Mouse (Mus musculus) heart, postnatal 0 days (tissue): ENCODE data around the gene Mgll. TPM values are rescaled to one million over a fixed set of nuclear protein-coding genes. Genes with fewer than 3 reads are reported as not detected.
A peak's percentile ranks its signal among the peaks of the same experiment; 100 is the strongest.

Experiments used
- ATAC-seq: fragments of 200-750 bp; cut with Nextera tagmentation; 2 replicates; pipeline ENCODE4 v1.8.0; 2017; ENCODE audit warnings: low read depth, moderate number of reproducible peaks, moderate library complexity; ENCODE audit not compliant: insufficient read depth
- DNase-seq: peaks from one replicate; pipeline ENCODE4 v3.0.0-alpha.2; 2016; ENCODE audit warnings: low spot score
- H3K27ac ChIP-seq: fragments of 300-500 bp; sonication (generic); 2 replicates; pipeline ENCODE4 v1.5.1; 2014; ENCODE audit warnings: low read depth, mild to moderate bottlenecking
- H3K27me3 ChIP-seq: fragments of 300-500 bp; sonication (generic); 2 replicates; pipeline ENCODE4 v1.6.1; 2014; ENCODE audit warnings: low read length, mixed read lengths; ENCODE audit not compliant: control insufficient read depth, insufficient read depth
- H3K36me3 ChIP-seq: fragments of 300-500 bp; sonication (generic); replicated peaks from 2 replicates; pipeline ENCODE4 v1.6.1; 2014; ENCODE audit warnings: low read length, mixed read lengths; ENCODE audit not compliant: control insufficient read depth, insufficient read depth
- H3K4me1 ChIP-seq: fragments of 300-500 bp; sonication (generic); 2 replicates; pipeline ENCODE4 v1.6.1; 2014; ENCODE audit warnings: antibody characterized with exemption; ENCODE audit not compliant: control insufficient read depth, insufficient read depth
- H3K4me2 ChIP-seq: fragments of 300-500 bp; sonication (generic); 2 replicates; pipeline ENCODE4 v1.6.1; 2014; ENCODE audit warnings: low read depth, mild to moderate bottlenecking, low read length, moderate library complexity
- H3K4me3 ChIP-seq: fragments of 300-500 bp; sonication (generic); 2 replicates; pipeline ENCODE4 v1.5.1; 2014; ENCODE audit warnings: low read depth, low read length
- H3K9ac ChIP-seq: fragments of 300-500 bp; sonication (generic); replicated peaks from 2 replicates; pipeline ENCODE4 v1.6.1; 2014; ENCODE audit warnings: low read depth, low read length, mixed read lengths
- H3K9me3 ChIP-seq: fragments of 300-500 bp; sonication (generic); replicated peaks from 2 replicates; pipeline ENCODE4 v1.6.1; 2016; ENCODE audit warnings: low read length; ENCODE audit not compliant: control insufficient read depth
- CTCF ChIP-seq: IDR thresholded peaks from 2 replicates; pipeline ENCODE4 v1.5.1; 2016; ENCODE audit warnings: antibody characterized with exemption, control low read depth, low read depth
- EP300 ChIP-seq: IDR thresholded peaks from 2 replicates; pipeline ENCODE4 v1.6.1; 2016; ENCODE audit warnings: antibody characterized with exemption, low read depth
- WGBS: fragments of 180-500 bp; shearing (Covaris S2); extraction: QIAGEN DNeasy Blood & Tissue Kit; methylation state at CpG from one replicate; pipeline ENCODE4 v1.1.7; 2014; 5-methylcytosine and 5-hydroxymethylcytosine counted together
- polyA plus RNA-seq: library from polyadenylated mRNA; unstranded; fragments of >200 nt; fragmentation: Nextera tagmentation; extraction: Ambion mirVana; gene quantifications from 2 replicates; pipeline ENCODE4 v1.2.1, GENCODE M21; 2015
- total RNA-seq: library from RNA; depleted of rRNA; stranded (reverse); fragments of >200 nt; gene quantifications from 2 replicates; pipeline ENCODE4 v1.2.3, GENCODE M21; 2014; ENCODE audit warnings: low replicate concordance

Mgll gene
- total and polyA plus RNA-seq, 2 experiments from 2014 or later = 134 to 147 TPM

DNA sequence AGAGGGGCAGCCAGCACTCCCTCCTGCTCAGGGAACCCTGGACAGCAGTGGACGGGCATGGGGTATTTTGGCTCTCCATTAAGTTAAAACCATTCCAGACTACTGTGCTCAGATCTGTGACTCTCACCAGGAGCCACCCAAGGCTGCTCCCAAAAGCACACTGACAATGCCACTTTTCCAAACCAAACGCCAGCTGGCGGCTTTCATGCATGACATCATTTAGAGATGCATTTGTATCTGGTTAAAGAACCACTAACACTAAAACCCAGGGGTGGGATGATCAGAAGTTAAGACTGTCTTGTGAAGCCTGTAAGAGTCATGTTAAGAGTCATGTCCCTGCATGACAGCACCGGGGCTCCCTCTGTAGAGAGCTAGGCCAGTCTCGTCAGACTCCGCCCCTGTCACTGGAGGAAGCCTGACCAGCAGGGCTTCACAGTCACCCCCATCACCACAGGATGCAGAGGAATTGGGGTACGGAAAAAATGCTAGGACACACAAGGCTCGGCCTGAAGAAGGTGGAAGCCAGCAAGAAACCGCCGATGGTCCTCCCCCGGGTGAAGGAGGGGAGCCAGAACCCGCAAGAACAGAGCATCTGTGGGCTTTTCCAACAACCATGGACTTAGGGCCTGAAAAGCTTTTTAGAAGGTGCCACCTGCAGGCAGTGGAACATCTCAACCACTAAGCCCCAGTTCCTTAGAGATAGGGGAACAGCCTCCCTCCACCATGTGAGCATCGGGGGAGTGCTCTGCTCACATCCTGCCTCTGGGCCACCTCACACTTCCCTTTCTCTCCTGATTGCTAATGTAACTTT is 103.4 kb downstream of the Mgll start:
- no peak overlapping the region for H3K4me3 ChIP-seq
- 71% methylated on average over 13 of the region's 13 CpGs for WGBS
- H3K4me1 ChIP-seq = no peaks in the 10 kb centered on the region
- ATAC-seq (no peak), DNase-seq (no peak)
- TF ChIP-seq CTCF (0 out of 2 replicates have a peak, but pooled peaks have one; percentile 1), EP300 (no peak)
- H3K9ac ChIP-seq = no peak overlapping the region
- no peaks in the 10 kb centered on the region for H3K27me3 ChIP-seq
- H3K36me3 ChIP-seq = peaks cover 7% of the 10 kb centered on the region; the same call in 1 of the 2 replicates
- H3K4me2 ChIP-seq = no peak overlapping the region
- no peaks in the 10 kb centered on the region for H3K9me3 ChIP-seq
- no peak overlapping the region for H3K27ac ChIP-seq

DNA sequence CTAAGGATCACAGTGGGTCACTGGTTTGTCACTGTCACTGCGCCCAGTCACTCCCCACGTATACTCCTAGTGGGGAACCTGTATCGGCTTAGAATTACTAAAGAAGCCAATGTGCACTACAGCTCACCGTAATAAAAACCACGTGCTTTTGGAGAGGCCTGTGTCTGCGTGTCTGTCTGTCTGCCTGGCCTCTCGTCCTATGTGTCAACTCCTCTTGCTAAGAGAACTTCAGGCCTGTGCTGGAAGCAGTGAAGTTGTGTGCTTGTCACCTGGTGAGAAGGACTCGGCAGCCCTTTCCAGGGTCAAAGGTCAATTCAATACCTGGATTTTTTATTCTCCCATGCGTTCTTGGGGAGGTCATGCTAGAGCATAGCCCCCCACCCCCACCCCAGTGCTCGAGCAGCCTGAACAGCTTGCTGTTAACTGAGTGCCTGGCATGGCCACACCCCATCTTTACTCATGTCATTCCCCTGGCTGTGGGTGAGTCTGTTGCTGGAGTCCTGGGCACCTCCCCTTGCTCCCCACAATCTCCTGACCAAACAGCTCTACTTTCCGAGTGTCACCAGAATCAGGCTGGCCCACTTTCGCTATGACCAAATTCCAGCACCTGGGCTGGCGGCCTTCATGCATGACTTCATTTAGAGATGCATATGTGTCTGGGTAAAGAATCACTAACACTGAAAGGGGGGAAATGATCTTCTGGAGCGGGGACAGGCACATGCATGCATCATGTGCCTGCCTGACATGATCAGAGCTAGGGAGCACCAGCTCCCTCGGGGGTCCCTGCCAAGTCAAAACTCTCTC is 104.2 kb downstream of the Mgll start:
- DNase-seq = no peak
- no peak overlapping the region for H3K27ac ChIP-seq
- H3K9ac ChIP-seq = no peak overlapping the region
- peaks cover 4% of the 10 kb centered on the region; the same call in 1 of the 2 replicates for H3K36me3 ChIP-seq
- H3K27me3 ChIP-seq = no peaks in the 10 kb centered on the region
- H3K4me3 ChIP-seq = no peak overlapping the region
- TF ChIP-seq CTCF = no peak
- TF ChIP-seq EP300 = no peak
- H3K4me1 ChIP-seq = peaks cover 8% of the 10 kb centered on the region; the same call in 1 of the 2 replicates
- 79% methylated on average over 15 of the region's 15 CpGs for WGBS
- no peak overlapping the region for H3K4me2 ChIP-seq
- no peak for ATAC-seq
- no peaks in the 10 kb centered on the region for H3K9me3 ChIP-seq

DNA sequence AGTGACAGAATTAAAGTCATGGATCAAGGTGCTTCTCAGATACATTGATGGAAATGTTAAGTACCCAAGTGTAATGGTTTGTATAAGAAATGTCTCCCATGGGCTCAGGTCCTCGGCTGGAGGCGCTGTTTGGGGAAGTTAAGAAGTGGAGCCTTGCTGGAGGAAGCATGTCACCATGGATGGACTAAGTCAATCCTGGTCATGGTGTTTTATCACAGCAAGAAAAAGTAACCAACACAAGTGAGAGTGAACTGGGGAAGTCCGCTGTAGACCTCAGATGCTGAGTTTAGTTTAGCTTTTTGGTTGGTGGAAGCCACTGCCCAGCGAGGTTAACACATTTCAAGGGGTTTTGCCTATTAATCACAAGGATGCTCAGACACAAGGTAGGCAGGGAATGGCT is 105.4 kb downstream of the Mgll start:
- Histone ChIP-seq H3K9ac (no peak overlapping the region), H3K36me3 (no peaks in the 10 kb centered on the region; the same call in 1 of the 2 replicates), H3K4me2 (no peak overlapping the region), H3K27ac (no peak overlapping the region), H3K27me3 (no peaks in the 10 kb centered on the region), H3K9me3 (no peaks in the 10 kb centered on the region), H3K4me1 (peaks cover 14% of the 10 kb centered on the region; the same call in 1 of the 2 replicates), H3K4me3 (no peak overlapping the region)
- ATAC-seq (no peak), DNase-seq (no peak)
- TF ChIP-seq EP300 (no peak), CTCF (no peak)
- 84% methylated on average over 4 of the region's 4 CpGs for WGBS

DNA sequence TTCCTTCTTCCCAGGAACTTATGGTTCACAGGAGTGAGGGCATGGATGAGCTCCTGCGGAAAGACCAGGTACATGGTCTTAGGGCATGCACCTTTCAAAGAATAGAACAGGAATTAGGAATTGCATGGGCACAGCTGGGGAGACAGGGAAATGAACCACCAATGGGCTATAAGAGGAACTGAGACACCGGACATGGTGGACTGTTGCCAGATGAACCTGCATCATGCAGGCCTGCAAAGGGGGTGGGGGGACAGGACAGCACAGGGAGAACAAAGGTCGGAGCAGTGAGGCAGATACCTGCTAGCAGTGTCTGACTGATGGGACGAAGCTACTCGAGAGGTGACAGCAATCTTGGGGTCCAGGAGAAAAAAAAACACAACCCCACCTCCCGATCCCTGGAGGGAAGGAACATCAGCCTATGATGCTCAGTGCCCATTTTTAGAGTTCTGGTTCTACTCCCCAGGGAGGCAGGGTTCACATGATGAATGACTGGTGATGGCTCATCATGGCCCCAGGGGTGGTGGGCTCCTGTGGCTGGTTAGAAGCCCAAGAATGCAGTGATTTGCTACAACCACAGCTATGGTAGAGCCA is 106.0 kb downstream of the Mgll start:
- peaks cover under 1% of the 10 kb centered on the region; the same call in 1 of the 2 replicates for H3K36me3 ChIP-seq
- ATAC-seq (no peak), DNase-seq (no peak)
- no peak overlapping the region for H3K4me2 ChIP-seq
- H3K27me3 ChIP-seq = no peaks in the 10 kb centered on the region
- 87% methylated on average over 6 of the region's 6 CpGs for WGBS
- no peaks in the 10 kb centered on the region for H3K9me3 ChIP-seq
- peaks cover 14% of the 10 kb centered on the region; the same call in 1 of the 2 replicates for H3K4me1 ChIP-seq
- TF ChIP-seq CTCF (no peak), EP300 (no peak)
- no peak overlapping the region for H3K9ac ChIP-seq
- no peak overlapping the region for H3K27ac ChIP-seq
- no peak overlapping the region for H3K4me3 ChIP-seq

DNA sequence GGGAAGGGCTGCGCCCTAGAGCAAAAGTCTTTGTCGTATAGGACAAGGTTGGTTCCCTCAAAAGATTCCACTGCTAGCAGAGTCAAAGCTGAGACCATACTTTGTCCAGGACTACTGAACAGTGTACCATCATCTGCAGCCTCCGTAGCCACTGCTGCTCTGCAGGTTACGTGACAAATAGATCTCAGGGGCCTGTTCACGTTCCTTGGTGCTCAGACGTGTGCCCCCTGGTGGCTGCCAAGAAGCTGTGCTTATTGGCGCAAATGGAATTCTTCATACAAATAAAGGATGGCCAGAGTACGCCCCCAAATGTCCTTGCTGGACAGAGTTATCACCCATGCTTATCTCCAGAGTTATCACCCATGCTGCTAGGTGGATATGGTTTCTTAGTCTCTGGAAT is 107.2 kb downstream of the Mgll start:
- ATAC-seq = peak; percentile 45
- peaks cover 14% of the 10 kb centered on the region; the same call in 1 of the 2 replicates for H3K4me1 ChIP-seq
- no peak overlapping the region for H3K4me3 ChIP-seq
- no peak overlapping the region for H3K4me2 ChIP-seq
- no peak overlapping the region for H3K27ac ChIP-seq
- no peaks in the 10 kb centered on the region for H3K27me3 ChIP-seq
- no peak overlapping the region for H3K9ac ChIP-seq
- TF ChIP-seq EP300 (no peak), CTCF (peak; percentile 93)
- peaks cover 13% of the 10 kb centered on the region for H3K36me3 ChIP-seq
- H3K9me3 ChIP-seq = no peaks in the 10 kb centered on the region
- WGBS = 20% methylated on average over 8 of the region's 8 CpGs
- peak; percentile 88 for DNase-seq
